Mouse (Mus musculus): ENCODE data around the gene Kcna1. TPM values are rescaled to one million over a fixed set of nuclear protein-coding genes. Genes with fewer than 3 reads are reported as not detected.

The Kcna1 gene
- polyA plus RNA-seq, 1 experiment from 2014 or later, result 1.6 TPM

- 38% methylated on average over 5 of the region's 5 CpGs for WGBS
These were observed 51.1 kb downstream of the Kcna1 start for GRCm38 (mm10) chr6:126595130-126595529.

GRCm38 (mm10) chr6:126594365-126594764 is 51.8 kb downstream of the Kcna1 start:
- Histone ChIP-seq H3K9ac (no peak overlapping the region), H3K4me1 (no peaks in the 10 kb centered on the region), H3K4me3 (no peak overlapping the region), H3K27me3 (replicated peaks) (no peaks in the 10 kb centered on the region), H3K4me2 (no peak overlapping the region), H3K27ac (no peak overlapping the region), H3K36me3 (replicated peaks) (no peaks in the 10 kb centered on the region), H3K9me3 (no peaks in the 10 kb centered on the region)
- 70% methylated on average over 8 of the region's 8 CpGs for WGBS
- no peak for ATAC-seq (replicated peaks)

More at GRCm38 (mm10) chr6:126595130-126595529, 51.1 kb downstream of the Kcna1 start:
- Histone ChIP-seq H3K9ac (no peak overlapping the region), H3K9me3 (no peaks in the 10 kb centered on the region), H3K36me3 (replicated peaks) (no peaks in the 10 kb centered on the region), H3K27ac (no peak overlapping the region), H3K4me3 (no peak overlapping the region), H3K4me1 (no peaks in the 10 kb centered on the region), H3K4me2 (no peak overlapping the region), H3K27me3 (replicated peaks) (no peaks in the 10 kb centered on the region)
- ATAC-seq (replicated peaks), result no peak

- Histone ChIP-seq H3K4me3 (no peak overlapping the region), H3K36me3 (replicated peaks) (no peaks in the 10 kb centered on the region), H3K9ac (no peak overlapping the region), H3K27ac (no peak overlapping the region), H3K4me2 (no peak overlapping the region), H3K9me3 (no peaks in the 10 kb centered on the region), H3K27me3 (replicated peaks) (no peaks in the 10 kb centered on the region), H3K4me1 (no peaks in the 10 kb centered on the region)
- no peak for ATAC-seq (replicated peaks)
- WGBS, result 82% methylated on average over 4 of the region's 4 CpGs
These were observed 52.8 kb downstream of the Kcna1 start for GRCm38 (mm10) chr6:126593336-126593735.

Other genes with a start within 250 kb of the Kcna1 start
- gene Kcna5, start 111.0 kb downstream of the Kcna1 start, polyA plus RNA-seq (2015; fragmentation: Nextera tagmentation; extraction: Ambion mirVana), result 3.3 and 3.4 TPM in 2 replicates
- gene Kcna6, start 94.3 kb upstream of the Kcna1 start, polyA plus RNA-seq (2015; fragmentation: Nextera tagmentation; extraction: Ambion mirVana), result 17.8 and 20.4 TPM in 2 replicates
- 171 and 174 TPM in 2 replicates for gene Ndufa9, start 202.8 kb upstream of the Kcna1 start, polyA plus RNA-seq (2015; fragmentation: Nextera tagmentation; extraction: Ambion mirVana)
- 0.10 and 0.26 TPM in 2 replicates for gene Akap3, start 206.7 kb upstream of the Kcna1 start, polyA plus RNA-seq (2015; fragmentation: Nextera tagmentation; extraction: Ambion mirVana)